Mouse (Mus musculus): ENCODE results near the gene Pigt.

- no peak for TF ChIP-seq GATA1 (IDR thresholded peaks at IDR 0.05; ENCODE audit: borderline replicate concordance, low read length)
- no peak for TF ChIP-seq FLI1 (IDR thresholded peaks at IDR 0.05; ENCODE audit: low read length)
Observed at GRCm38 (mm10) chr2:164465161-164465560, 32.2 kb upstream of the Pigt start.

Data from megakaryocyte, embryonic 14.5 days (primary cell).